Mouse (Mus musculus): ENCODE data around the gene Cdca5. TPM values are rescaled to one million over a fixed set of nuclear protein-coding genes. Genes with fewer than 3 reads are reported as not detected.

Cdca5 gene
- total and polyA plus RNA-seq, 3 experiments: 14.8 to 45.0 (median 43.3) TPM

DNA sequence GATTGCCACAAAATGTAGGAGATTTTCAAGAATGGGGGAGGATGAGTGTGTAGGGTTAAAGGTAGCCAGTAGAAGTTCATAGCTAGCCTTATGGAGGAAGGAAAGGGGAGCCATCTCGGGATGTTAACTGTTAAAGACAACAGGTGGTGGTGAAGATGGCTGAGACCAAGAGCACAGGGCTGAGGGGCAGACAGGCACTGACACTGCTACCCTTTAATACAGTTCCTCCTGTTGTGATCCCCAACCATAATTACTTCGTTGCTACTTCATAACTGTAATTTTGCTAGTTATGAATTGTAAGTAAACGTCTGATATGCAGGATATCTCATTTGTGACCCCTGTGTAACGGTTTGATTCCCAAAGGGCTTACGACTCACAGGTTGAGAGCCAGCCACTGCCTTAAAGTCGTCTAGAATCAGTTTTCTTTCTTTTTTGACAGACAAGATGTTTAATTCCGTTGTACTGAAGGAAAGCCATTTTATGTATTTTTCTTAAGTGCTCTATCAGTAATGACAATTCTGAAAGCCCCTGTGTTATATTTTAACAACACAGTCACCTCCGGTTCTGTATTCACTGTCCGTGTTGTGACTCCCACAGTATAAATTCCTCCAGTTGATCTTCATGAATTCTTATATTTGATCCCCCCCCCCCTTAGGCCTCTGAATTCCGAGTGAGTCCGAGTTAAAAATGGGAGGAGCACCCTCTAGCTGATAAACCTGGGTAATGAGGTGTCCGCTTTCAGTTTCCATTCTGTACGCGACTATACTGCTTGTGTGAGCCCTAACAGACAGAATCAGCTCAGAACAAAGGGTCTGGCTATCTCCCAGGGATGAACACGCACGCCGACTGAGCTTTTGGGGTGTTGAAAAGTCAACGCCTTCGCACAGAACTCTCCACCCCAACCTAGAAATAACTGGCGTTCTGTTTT is 39.2 kb upstream of the Cdca5 start:
- ATAC-seq (ENCODE audit: extremely low read depth, insufficient number of reproducible peaks, low FRiP score, poor library complexity, severe bottlenecking) (0 out of 2 replicates have a peak, but pooled peaks have one; percentile 35), DNase-seq (ENCODE audit: low spot score) (peak; percentile 44)
- H3K36me3 ChIP-seq (replicated peaks): peaks cover 47% of the 10 kb centered on the region
- peak overlapping the region; percentile 90 for H3K4me3 ChIP-seq (ENCODE audit: low read depth, low read length)
- TF ChIP-seq POLR2AphosphoS5 (IDR thresholded peaks at IDR 0.05; ENCODE audit: insufficient replicate concordance, low read depth, low read length): no peak
- no peak for TF ChIP-seq GATA2 (IDR thresholded peaks at IDR 0.05; ENCODE audit: borderline replicate concordance, low read depth, low read length)
- TF ChIP-seq GATA1 (IDR thresholded peaks at IDR 0.05; ENCODE audit: borderline replicate concordance, low read length): no peak
- no peak for TF ChIP-seq TAL1 (conservative IDR thresholded peaks at IDR 0.05; ENCODE audit: low read depth, low read length)
- TF ChIP-seq CTCF (IDR thresholded peaks at IDR 0.05; ENCODE audit: low read depth, low read length): no peak
- no peaks in the 10 kb centered on the region for H3K27me3 ChIP-seq (ENCODE audit: insufficient read depth, low read length)
- peaks cover 53% of the 10 kb centered on the region for H3K4me1 ChIP-seq (ENCODE audit: insufficient read depth, low read depth, low read length)
- H3K9me3 ChIP-seq (replicated peaks): no peaks in the 10 kb centered on the region

DNA sequence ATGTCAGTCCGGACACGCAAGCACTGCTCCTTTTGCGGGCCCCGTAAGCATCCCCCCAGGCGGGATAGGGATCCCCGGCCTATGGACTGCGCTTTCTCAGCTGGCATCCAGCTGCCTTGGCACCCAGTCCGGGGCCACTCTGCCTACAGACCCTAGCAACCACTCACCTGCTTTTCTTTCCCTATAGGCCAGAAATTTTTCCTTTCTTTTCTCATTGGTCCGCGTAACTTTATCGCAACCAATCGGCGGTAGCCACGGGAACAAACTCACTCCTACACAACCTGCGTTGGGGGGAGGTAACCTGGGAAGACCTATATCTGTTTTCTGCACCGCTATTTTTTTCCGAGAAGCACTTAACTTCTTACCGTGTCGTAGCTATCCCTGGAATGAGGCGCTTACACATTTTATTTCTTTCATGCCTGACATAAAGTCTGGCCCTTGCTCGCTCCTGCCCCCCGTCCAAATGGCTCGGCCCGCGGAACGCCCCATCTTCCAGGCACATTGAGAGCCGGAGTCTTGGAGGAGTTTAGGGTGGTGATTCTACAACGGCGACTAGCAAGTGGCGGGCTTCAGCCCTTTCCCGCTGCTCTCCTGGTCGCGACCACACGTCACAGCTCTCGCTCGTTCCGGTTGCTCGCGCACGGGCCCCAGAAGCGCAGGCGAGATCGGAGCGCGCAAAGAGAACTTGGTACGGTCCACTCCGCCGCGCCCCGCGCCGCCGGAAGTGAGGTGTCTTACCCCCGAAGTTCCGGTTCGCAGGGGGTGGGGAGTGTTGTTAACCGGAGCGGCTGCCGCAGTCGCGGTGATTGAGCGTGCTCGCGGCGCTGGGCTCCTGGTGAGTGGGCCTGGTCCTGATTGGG is 38.3 kb upstream of the Cdca5 start, which contains the start of gene Syvn1:
Syvn1 (plus strand) TSS at position 283 of the 860 bp plus-strand sequence.
- DNase-seq (ENCODE audit: low spot score) (peak; percentile 92), ATAC-seq (ENCODE audit: extremely low read depth, insufficient number of reproducible peaks, low FRiP score, poor library complexity, severe bottlenecking) (peak; percentile 92)
- Histone ChIP-seq H3K9me3 (replicated peaks) (no peaks in the 10 kb centered on the region), H3K4me3 (ENCODE audit: low read depth, low read length) (peak within 1 kb of the TSS; percentile 90), H3K4me1 (ENCODE audit: insufficient read depth, low read depth, low read length) (peaks cover 60% of the 10 kb centered on the region), H3K36me3 (replicated peaks) (peaks cover 55% of the 10 kb centered on the region), H3K27me3 (ENCODE audit: insufficient read depth, low read length) (no peaks in the 10 kb centered on the region)
- TF ChIP-seq GATA1 (IDR thresholded peaks at IDR 0.05; ENCODE audit: borderline replicate concordance, low read length) (no peak), GATA2 (IDR thresholded peaks at IDR 0.05; ENCODE audit: borderline replicate concordance, low read depth, low read length) (no peak), CTCF (IDR thresholded peaks at IDR 0.05; ENCODE audit: low read depth, low read length) (no peak), TAL1 (conservative IDR thresholded peaks at IDR 0.05; ENCODE audit: low read depth, low read length) (no peak), POLR2AphosphoS5 (IDR thresholded peaks at IDR 0.05; ENCODE audit: insufficient replicate concordance, low read depth, low read length) (no peak)

DNA sequence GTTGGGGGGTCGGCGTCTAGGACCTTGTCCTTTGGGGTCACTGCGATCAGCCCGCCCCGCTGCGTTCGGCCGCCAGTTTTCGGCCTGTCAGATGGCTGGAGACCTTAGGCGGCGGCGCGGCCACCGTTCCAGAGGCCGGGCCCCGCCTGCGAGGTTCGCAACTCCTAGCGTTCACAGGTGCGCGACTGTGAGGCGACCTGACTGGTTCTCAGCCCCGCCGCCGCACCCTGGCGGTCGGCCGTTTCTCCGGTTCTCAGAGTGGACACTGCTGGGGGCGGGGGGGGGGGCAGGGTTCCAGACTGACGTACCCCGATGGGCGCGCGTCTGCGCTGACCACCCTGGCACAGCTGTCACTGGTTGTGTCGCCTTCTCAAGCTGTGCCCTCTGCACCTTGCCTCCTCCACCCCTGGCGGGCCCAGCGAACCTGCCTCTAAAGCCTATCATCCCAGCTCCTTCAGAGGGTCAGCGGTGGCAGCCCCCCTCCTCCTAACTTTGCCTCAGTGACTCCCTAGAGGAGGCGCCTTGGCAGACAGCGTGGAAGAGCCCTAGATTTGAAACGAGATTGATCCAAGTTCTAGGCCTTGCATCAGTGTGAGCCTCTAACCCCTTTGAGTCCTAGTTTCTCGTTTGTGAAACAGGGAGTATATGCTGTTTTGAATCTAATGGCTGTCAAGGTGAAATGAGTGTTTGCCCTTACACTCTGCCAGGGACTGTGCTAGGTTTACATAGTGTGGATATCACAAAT is 37.5 kb upstream of the Cdca5 start:
- ATAC-seq (ENCODE audit: extremely low read depth, insufficient number of reproducible peaks, low FRiP score, poor library complexity, severe bottlenecking): no peak
- Histone ChIP-seq H3K4me3 (ENCODE audit: low read depth, low read length) (peak overlapping the region; percentile 90), H3K36me3 (replicated peaks) (peaks cover 55% of the 10 kb centered on the region), H3K9me3 (replicated peaks) (no peaks in the 10 kb centered on the region), H3K4me1 (ENCODE audit: insufficient read depth, low read depth, low read length) (peaks cover 59% of the 10 kb centered on the region), H3K27me3 (ENCODE audit: insufficient read depth, low read length) (no peaks in the 10 kb centered on the region)
- TF ChIP-seq CTCF (IDR thresholded peaks at IDR 0.05; ENCODE audit: low read depth, low read length) (no peak), TAL1 (conservative IDR thresholded peaks at IDR 0.05; ENCODE audit: low read depth, low read length) (no peak), POLR2AphosphoS5 (IDR thresholded peaks at IDR 0.05; ENCODE audit: insufficient replicate concordance, low read depth, low read length) (no peak)
- DNase-seq (ENCODE audit: low spot score): no peak

DNA sequence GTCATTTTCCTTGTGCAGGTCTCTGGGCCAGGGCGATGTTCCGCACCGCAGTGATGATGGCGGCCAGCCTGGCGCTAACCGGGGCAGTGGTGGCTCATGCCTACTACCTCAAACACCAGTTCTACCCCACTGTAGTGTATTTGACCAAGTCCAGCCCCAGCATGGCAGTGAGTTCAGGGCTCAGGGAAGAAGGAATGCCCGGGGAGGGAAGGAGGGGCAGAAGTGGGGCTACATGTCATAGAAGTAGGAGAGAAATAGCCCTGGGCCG is 37.0 kb upstream of the Cdca5 start:
- ATAC-seq (ENCODE audit: extremely low read depth, insufficient number of reproducible peaks, low FRiP score, poor library complexity, severe bottlenecking) (no peak), DNase-seq (ENCODE audit: low spot score) (no peak)
- H3K4me1 ChIP-seq (ENCODE audit: insufficient read depth, low read depth, low read length): peaks cover 64% of the 10 kb centered on the region
- no peaks in the 10 kb centered on the region for H3K9me3 ChIP-seq (replicated peaks)
- TF ChIP-seq TAL1 (conservative IDR thresholded peaks at IDR 0.05; ENCODE audit: low read depth, low read length) (no peak), CTCF (IDR thresholded peaks at IDR 0.05; ENCODE audit: low read depth, low read length) (no peak), GATA1 (IDR thresholded peaks at IDR 0.05; ENCODE audit: borderline replicate concordance, low read length) (no peak), POLR2AphosphoS5 (IDR thresholded peaks at IDR 0.05; ENCODE audit: insufficient replicate concordance, low read depth, low read length) (no peak), GATA2 (IDR thresholded peaks at IDR 0.05; ENCODE audit: borderline replicate concordance, low read depth, low read length) (no peak)
- no peaks in the 10 kb centered on the region for H3K27me3 ChIP-seq (ENCODE audit: insufficient read depth, low read length)
- H3K4me3 ChIP-seq (ENCODE audit: low read depth, low read length): peak overlapping the region; percentile 90
- peaks cover 57% of the 10 kb centered on the region for H3K36me3 ChIP-seq (replicated peaks)

DNA sequence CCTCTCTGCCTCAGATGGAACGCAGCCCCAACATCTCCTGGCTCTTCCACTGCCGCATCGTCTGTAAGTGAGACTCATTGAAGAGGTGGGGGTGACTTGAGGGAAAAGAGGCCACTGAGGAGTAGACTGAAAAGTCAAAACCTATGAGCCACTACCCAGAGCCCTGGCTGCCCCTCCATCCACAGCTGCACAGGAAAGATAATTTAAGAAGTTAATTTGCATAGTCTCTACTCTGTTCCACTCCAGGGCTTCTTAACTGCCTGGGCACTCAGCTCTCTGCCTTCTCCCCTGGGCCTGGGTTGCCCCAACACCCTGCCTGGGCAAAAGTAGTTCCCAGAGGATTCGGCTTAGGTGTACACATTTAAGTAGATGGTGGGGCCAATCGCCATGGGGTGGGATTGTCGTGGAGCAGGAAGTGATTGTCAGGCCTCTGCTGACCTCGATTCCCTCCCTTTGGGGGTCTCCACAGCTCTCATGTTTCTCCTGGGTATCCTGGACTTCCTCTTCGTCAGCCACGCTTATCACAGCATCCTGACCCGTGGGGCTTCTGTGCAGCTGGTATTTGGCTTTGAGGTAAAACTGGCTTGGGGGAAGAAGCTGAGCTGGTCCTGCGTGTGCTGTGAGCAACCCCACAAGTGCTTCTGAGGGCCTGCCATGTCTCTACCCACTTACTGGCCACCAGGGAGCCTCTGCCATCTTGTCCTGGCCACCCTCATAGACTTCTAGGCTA is 35.9 kb upstream of the Cdca5 start:
- no peak for ATAC-seq (ENCODE audit: extremely low read depth, insufficient number of reproducible peaks, low FRiP score, poor library complexity, severe bottlenecking)
- Histone ChIP-seq H3K4me1 (ENCODE audit: insufficient read depth, low read depth, low read length) (peaks cover 73% of the 10 kb centered on the region), H3K9me3 (replicated peaks) (no peaks in the 10 kb centered on the region), H3K36me3 (replicated peaks) (peaks cover 67% of the 10 kb centered on the region), H3K4me3 (ENCODE audit: low read depth, low read length) (peak overlapping the region; percentile 90; the same call in 1 of the 2 replicates), H3K27me3 (ENCODE audit: insufficient read depth, low read length) (no peaks in the 10 kb centered on the region)
- TF ChIP-seq TAL1 (conservative IDR thresholded peaks at IDR 0.05; ENCODE audit: low read depth, low read length): no peak
- TF ChIP-seq GATA2 (IDR thresholded peaks at IDR 0.05; ENCODE audit: borderline replicate concordance, low read depth, low read length): no peak
- TF ChIP-seq GATA1 (IDR thresholded peaks at IDR 0.05; ENCODE audit: borderline replicate concordance, low read length): no peak
- no peak for TF ChIP-seq POLR2AphosphoS5 (IDR thresholded peaks at IDR 0.05; ENCODE audit: insufficient replicate concordance, low read depth, low read length)
- no peak for TF ChIP-seq CTCF (IDR thresholded peaks at IDR 0.05; ENCODE audit: low read depth, low read length)
- DNase-seq (ENCODE audit: low spot score): no peak
